Mouse (Mus musculus) spleen, adult 18-20 months (tissue): Measurements from ENCODE around the gene Sema5a.

Source experiments
- DNase-seq, 2 experiments: peaks; one replicate each; pipeline ENCODE4 v3.0.0; 2022; ENCODE audit warnings: mixed read lengths in 2 of 2

Gene Sema5a

GRCm38 (mm10) chr15:32310834-32311233 is 66.2 kb downstream of the Sema5a start:
- no peak for DNase-seq

DNA sequence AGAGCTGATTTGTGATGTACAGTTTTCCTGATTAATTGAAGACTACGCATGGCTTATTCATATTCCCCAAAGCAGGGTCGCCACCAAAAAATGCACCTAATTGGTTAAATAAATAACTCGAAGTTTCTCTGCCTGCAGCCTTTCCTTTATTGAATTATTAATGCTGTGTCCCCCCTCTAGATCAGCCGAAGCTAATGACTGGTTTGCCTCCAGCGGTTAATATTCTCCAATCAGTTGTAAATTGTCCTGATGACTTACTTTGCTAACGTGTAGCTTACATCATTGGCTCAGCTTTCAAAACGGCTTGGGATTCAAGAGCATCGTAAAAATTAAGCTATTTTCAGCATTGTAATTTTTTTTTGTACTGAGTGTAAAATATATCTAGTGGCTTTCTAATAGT is 66.7 kb downstream of the Sema5a start:
- no peak for DNase-seq

DNA sequence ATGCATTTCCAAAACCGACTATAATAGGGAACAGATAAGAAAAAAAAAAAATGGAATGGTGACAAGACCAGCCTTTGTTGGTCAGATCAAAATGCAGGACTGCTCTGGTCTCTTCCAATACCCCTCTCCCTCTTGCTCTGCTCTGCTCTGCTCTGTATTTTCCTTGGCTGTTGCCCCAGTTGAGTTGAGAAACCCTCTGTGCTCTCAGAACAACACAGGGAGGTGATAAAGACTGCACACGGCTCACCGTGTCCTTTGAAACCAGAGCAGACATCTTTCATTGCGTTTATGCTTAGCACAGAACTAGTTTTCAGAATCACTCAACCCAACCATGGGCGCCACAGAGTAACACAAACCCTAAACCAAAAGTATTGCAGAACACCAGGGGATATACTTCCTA is 72.5 kb downstream of the Sema5a start:
- DNase-seq = no peak

GRCm38 (mm10) chr15:32320739-32321138 is 76.1 kb downstream of the Sema5a start:
- no peak for DNase-seq

- no peak for DNase-seq
Measured at GRCm38 (mm10) chr15:32322455-32323220, 78.0 kb downstream of the Sema5a start.

DNA sequence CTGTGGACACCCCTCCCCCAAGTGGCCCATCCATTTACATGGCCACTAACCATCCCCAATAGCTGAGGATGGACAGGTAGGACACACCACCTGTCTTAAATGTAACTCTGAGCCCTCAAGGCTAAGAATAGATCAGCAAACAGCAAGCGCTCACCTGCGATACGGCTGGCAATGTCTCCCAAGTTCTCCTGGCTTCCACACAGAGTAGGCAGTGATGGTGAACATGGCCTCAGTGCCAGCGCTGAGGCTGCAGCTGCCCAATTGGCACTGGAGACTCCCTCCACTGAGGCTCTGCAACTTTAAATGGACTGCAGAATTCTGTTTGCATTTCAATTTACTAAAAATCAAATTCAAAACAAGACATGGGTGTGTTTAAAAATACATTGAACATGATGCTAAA is 78.6 kb downstream of the Sema5a start:
- DNase-seq = no peak

GRCm38 (mm10) chr15:32324105-32324504 is 79.5 kb downstream of the Sema5a start:
- no peak for DNase-seq

DNA sequence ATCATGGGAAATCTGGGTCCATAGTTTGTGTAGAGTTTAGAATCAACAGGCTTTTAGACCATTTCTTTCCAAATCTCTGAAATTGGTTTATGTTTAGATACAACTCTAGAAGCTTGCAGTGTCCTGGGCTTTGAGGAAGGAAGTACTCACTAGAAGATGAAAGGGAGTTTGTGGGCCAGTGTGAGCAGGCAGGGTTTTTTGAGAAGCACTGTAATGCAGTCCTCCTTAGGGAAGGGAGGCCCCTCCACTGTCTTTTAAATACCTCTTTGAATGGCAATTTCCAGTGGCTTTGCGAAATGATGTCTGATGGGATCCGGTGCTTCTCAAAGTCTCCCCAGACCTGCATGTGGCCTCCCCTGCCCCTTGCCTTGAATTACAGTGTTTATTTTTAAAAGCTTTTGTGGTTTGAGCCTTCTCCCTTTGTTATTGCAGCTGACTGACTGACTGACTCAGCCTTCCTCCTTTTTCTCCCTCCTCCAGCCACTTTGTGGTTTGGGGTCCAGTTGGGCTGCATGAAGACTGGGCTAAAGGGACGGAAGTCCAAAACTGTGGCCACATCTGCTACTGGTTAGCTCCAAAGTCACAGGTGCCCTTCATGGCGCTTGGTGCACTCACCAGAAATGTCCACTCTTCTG is 83.9 kb downstream of the Sema5a start:
- no peak for DNase-seq

DNA sequence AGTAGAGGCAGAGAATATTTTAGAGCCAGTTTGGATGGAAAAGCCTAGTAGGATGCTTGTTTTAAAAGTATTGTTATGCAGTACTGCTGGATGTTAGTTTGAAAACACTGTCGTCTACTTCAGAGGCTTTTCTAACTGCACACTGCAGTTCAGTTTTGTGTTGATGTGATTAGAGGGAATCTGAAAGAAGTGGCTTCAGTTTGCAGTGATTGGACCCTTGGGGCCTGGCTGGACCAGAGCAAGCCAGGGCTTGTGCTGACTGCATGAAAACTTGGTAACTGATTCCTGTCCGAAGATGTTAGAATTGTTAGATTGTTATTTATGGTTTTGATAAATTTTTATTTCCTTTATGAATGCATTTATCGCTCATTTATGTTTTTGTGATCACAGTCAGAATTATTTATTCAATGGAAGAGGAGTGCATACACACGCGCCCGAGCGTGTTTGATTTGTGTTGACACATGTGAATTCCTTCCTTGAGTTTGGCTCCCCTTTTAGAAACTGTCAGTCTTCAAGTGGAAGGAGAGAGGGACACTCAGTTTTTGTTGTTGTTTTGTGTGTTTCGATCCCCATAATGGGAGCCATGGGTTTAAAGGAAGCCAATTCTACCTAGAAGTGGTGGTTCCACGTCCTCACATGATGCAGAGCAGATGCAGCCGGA is 85.2 kb downstream of the Sema5a start:
- no peak for DNase-seq

GRCm38 (mm10) chr15:32330427-32330826 is 85.8 kb downstream of the Sema5a start:
- DNase-seq = no peak

DNA sequence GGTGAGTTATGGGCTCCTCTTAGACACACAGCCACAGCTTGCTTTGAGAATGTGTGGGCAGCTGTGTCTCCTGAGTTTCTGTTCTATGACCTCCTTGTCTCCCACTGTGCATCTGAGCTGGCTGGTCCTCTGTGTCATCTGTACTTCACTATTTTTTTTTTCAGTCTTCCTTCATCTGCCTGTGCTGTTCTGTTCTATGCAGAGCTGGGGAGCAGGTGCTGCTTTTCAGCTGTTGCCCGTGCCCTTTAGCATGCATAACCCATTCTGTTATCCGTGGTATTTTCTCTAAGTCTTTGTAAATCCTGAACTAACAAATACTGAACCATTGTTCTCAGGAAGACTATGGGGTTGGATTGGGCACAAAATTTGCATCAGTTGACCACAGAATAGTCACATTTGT is 86.4 kb downstream of the Sema5a start:
- DNase-seq = no peak

- DNase-seq = no peak
Measured at GRCm38 (mm10) chr15:32333456-32333855, 88.8 kb downstream of the Sema5a start.

DNA sequence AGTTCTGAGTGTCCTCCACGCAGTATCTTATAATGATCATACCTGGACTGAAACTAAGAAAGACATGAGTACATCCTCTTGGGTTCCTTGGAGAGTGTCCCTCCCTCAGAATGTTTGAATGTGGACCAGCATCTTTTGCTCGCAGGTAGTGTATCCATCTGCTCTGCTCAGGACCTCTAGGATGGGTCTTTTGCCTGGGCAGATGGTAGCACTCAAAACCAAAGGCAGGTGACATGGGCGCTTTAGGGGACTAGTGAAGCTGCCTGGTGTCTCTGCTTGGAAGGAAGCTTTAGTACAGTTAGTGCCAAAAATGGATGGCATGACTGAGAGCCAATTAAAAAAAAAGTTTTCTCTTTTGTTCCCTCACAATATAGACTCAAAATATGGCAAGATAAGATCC is 93.2 kb downstream of the Sema5a start:
- DNase-seq = no peak

DNA sequence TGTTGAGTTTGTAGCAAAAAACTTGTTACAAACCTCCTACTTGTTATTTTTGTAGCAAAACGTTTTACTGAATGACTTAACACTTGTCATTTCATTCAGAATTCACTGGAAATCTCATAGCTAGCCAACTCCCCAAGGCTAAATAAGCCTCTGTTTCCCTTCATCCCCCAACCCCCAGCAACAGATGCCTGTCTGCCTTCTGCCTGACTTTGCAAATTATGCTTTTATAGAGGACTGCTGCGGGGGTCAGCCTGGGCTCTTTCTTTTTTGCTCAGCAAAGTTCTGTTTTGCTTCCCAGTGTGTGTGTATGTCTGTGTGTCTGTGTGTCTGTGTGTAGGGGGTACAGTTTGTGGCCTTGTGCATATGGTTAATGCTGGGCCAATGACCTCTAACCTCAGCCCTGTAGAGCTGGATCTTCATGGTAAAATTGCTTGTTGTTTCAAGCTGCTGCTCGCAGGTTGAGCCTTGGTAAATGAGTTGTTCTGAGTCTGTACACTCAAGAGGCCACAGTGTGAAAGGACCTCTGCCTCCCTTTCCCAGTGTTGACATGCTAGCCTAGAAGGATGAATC is 94.2 kb downstream of the Sema5a start:
- no peak for DNase-seq

DNA sequence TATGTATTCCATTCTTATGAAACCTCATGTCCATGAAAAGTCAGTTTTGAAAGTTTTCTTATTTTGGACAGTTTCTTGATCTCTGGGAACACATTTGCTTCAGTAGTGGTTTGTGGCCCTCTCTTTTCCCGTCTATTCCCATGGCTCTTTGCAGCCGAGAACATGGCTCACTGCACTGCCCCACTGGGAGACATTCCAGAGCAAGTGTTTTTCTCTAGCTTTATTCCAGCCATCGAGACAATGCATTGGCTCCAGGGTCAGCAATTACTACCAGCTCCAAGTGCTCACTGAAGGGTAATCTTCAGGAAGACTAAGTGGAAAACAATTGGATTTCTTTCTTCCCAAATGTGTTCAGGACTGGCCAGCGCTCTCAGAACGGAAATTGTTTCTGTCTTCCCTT is 94.8 kb downstream of the Sema5a start:
- no peak for DNase-seq

- DNase-seq = no peak
Measured at GRCm38 (mm10) chr15:32341423-32341822, 96.8 kb downstream of the Sema5a start.

- no peak for DNase-seq
Measured at GRCm38 (mm10) chr15:32343544-32343943, 98.9 kb downstream of the Sema5a start.

DNA sequence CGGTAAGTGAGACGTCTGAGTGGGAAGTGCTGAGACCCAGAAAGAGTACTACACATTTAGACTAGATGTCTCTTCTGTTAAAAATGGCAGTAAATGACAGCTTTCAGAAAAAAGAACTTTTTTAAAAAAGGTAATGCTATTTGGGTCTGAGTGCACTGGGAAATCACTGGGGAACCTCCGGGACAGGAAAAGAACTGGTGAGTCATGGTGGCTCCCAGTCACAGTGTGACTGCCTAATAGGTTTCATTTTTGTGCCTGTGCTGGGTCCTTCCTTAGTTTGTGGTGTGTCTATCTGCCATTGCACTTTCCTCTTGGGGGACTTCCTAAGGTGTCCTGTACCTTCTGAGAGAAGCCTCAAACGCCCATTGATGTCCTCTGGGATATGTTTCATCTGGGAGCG is 102.7 kb downstream of the Sema5a start:
- DNase-seq = no peak

GRCm38 (mm10) chr15:32349276-32349675 is 104.7 kb downstream of the Sema5a start:
- no peak for DNase-seq

DNA sequence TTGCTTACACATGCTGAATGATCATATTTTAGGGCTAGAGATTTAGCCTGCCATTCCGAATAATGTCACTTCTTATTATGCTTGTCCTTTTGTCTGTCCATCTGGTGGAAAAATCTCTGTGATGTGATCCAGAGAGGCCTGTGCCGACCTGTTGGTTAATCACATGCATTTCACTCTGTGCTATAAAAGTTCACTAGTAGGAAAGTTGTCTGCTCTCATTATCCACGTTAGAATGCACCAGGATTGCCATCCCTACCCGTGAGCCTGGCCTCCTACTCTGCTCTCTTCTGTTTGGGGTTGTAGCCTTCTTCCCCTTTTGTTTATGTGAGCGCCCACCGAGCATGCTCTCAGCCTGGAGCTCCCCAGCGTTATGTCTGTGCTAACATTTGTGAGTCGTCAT is 108.4 kb downstream of the Sema5a start:
- DNase-seq = no peak

GRCm38 (mm10) chr15:32353513-32353912 is 108.9 kb downstream of the Sema5a start:
- no peak for DNase-seq

DNA sequence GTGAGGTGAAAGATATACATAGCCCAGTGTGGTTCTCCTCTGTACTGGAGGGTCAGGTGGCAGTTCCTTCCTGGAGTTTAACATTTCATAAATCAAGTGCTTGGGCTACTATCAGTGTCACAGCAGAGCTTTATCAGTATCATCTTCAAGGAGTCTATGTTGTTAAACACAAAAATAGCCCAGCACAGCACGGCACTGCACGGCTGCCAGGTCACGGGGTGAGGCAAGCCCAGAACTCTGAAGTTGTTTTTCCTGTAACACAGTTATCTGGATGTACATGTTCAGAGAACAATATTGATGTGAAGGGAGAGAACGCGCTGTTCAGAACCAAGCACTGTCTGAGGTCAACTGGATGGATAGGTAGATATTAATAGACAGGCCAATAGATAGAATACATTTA is 112.2 kb downstream of the Sema5a start:
- no peak for DNase-seq

DNA sequence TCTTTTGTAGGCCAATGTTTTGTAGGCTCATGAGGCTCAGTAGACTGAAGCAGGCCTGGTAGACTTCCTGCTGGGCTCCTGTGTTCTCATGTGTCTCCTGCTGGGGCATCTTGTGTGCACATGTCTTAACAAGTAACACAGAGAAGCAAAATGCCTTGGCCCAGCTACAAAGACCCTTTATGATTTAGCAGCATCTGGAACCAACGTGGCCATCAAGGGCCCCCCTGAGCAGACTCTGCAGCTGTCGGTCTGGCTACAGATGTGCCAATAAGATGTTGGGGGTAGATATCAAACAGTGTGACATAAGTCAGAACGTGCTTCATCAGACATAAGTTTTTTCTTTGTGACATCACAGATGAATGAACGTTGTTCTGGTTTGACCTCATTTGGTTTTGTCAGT is 123.2 kb downstream of the Sema5a start:
- no peak for DNase-seq

GRCm38 (mm10) chr15:32370914-32371313 is 126.3 kb downstream of the Sema5a start:
- no peak for DNase-seq
